Mouse (Mus musculus) kidney, adult 2 months (tissue): ENCODE results near the gene Hk3.

Experiments used
- CTCF ChIP-seq: fragments of 200-500 bp; conservative IDR thresholded peaks from 2 replicates; pipeline ENCODE4 v1.5.1; 2011; ENCODE audit warnings: low read depth, mild to moderate bottlenecking, control low read depth, low read length, moderate library complexity, mixed read lengths; ENCODE audit not compliant: insufficient read depth, insufficient read length
- POLR2A ChIP-seq: fragments of 200-500 bp; IDR thresholded peaks from one replicate; pipeline ENCODE4 v1.6.1; 2011; ENCODE audit warnings: low read depth, low read length, control low read depth

- TF ChIP-seq POLR2A, result no peak
- no peak for TF ChIP-seq CTCF
Measured at GRCm38 (mm10) chr13:55047706-55048105, 26.5 kb upstream of the Hk3 start.
